9 mouse cellular contexts compared by ENCODE assay signal in the genomic region with DNA sequence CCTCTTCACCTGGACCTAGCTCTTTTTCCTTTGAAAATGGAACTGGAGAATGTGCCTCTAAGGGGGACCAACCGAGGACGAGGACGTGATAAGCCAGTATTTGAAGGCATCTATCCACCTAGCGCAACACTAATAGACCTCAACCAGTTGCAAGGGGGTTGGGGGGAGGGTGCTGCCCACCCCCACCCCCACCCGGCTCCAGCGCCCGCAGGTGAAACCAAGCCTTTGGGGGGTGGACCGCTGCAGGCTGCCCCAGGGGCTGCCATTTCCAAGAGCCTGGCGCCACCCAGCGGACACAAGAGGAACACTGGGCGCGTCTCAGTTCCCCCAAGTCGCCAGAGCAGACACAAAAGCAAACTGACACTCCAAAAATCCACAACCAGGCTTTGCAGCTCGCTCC. TPM values are rescaled to one million over a fixed set of nuclear protein-coding genes. Genes with fewer than 3 reads are reported as not detected.
DNase-seq lines count a peak whose midpoint lies in the region; ATAC-seq and TF ChIP-seq lines count a peak whose summit lies in the region.
"Had no signal": no experiment of that assay in that cellular context is flagged by ENCODE, and none has a peak within 500 bp of the region (broad histone marks: within the 10 kb centered on the region; RNA-seq: fewer than 3 reads in every experiment).

No protein-coding gene starts in this region.

- peak overlapping the region; percentile 24; the same call in 1 of the 2 replicates for H3K4me3 ChIP-seq in liver, embryonic 11.5 days (ENCODE audit: low read depth, low read length)
- H3K4me3 ChIP-seq in midbrain, postnatal 0 days (ENCODE audit: low read depth, low read length): peak overlapping the region; percentile 23

- H3K27me3 ChIP-seq in liver, embryonic 11.5 days (replicated peaks; ENCODE audit: control insufficient read depth, insufficient read depth, low read length): peaks cover 97% of the 10 kb centered on the region
- peaks cover 91% of the 10 kb centered on the region for H3K27me3 ChIP-seq in midbrain, postnatal 0 days (ENCODE audit: insufficient read depth, low read length)

- ATAC-seq in granulocyte monocyte progenitor cell, adult 5-6 weeks (replicated peaks; ENCODE audit: poor library complexity, severe bottlenecking): peak; percentile 64
- no peak for ATAC-seq in liver, embryonic 11.5 days (replicated peaks; ENCODE audit: low FRiP score)
- peak; percentile 61 for ATAC-seq in midbrain, postnatal 0 days (ENCODE audit: low FRiP score)

- peak; percentile 84 for TF ChIP-seq CTCF in midbrain, postnatal 0 days (IDR thresholded peaks at IDR 0.05)

- H3K4me2 ChIP-seq in liver, embryonic 11.5 days: peak overlapping the region; percentile 57
- H3K4me2 ChIP-seq in midbrain, postnatal 0 days (ENCODE audit: low read depth, low read length, poor library complexity, severe bottlenecking): peak overlapping the region; percentile 50

- H3K36me3 ChIP-seq in liver, embryonic 11.5 days (ENCODE audit: control insufficient read depth, insufficient read depth, low read length): no peaks in the 10 kb centered on the region
- H3K36me3 ChIP-seq in midbrain, postnatal 0 days (ENCODE audit: insufficient read depth, low read length): no peaks in the 10 kb centered on the region

- no peaks in the 10 kb centered on the region; the same call in 1 of the 2 replicates for H3K4me1 ChIP-seq in liver, embryonic 11.5 days (replicated peaks; ENCODE audit: control insufficient read depth, insufficient read depth, low read length)
- H3K4me1 ChIP-seq in midbrain, postnatal 0 days (ENCODE audit: insufficient read depth, low read length): no peaks in the 10 kb centered on the region

- no peak overlapping the region for H3K9ac ChIP-seq in liver, embryonic 11.5 days (ENCODE audit: low read depth, low read length)
- H3K9ac ChIP-seq in midbrain, postnatal 0 days (replicated peaks; ENCODE audit: low read length, poor library complexity, severe bottlenecking): no peak overlapping the region

- WGBS in liver, embryonic 11.5 days: 1% methylated on average over 14 of the region's 14 CpGs
- WGBS in midbrain, postnatal 0 days: 0% methylated on average over 14 of the region's 14 CpGs

- H3K27ac ChIP-seq in liver, embryonic 11.5 days (ENCODE audit: low read depth, low read length): no peak overlapping the region
- no peak overlapping the region for H3K27ac ChIP-seq in midbrain, postnatal 0 days (ENCODE audit: low read depth, low read length)

- no peaks in the 10 kb centered on the region for H3K9me3 ChIP-seq in liver, embryonic 11.5 days (ENCODE audit: control insufficient read depth, low read length)
- H3K9me3 ChIP-seq in midbrain, postnatal 0 days (ENCODE audit: low read length): no peaks in the 10 kb centered on the region

- DNase-seq in ovary, postnatal 14 days (ENCODE audit: low spot score): peak; percentile 56
- DNase-seq in ovary, postnatal 10 days (ENCODE audit: low spot score): no peak
- DNase-seq in cerebellum, postnatal 25 days: peak; percentile 63 to 80
- DNase-seq in kidney, adult 9 months: peak; percentile 46
- DNase-seq in liver, embryonic 11.5 days (ENCODE audit: low spot score): peak; percentile 68
- DNase-seq in midbrain, postnatal 0 days (ENCODE audit: low spot score): peak; percentile 71
- peak; percentile 38 for DNase-seq in thymus, postnatal 25 days

RNA-seq across cellular contexts. Expression of gene Foxf2, which starts 7.2 kb away (rescaled TPM):
- not detected in 2 replicates for total RNA-seq in granulocyte monocyte progenitor cell, adult 5-6 weeks (2014; fragmentation: Nextera tagmentation)
- total RNA-seq in granulocyte monocyte progenitor cell, adult 5-6 weeks (2017): not detected in 2 replicates
- 0.70 and 1.2 TPM in 2 replicates for polyA plus RNA-seq in liver, embryonic 11.5 days (2014; fragmentation: Nextera tagmentation; extraction: Ambion mirVana)
- 7.5 and 11.0 TPM in 2 replicates for total RNA-seq in midbrain, postnatal 0 days (2014; rRNA removed)
- polyA plus RNA-seq in midbrain, postnatal 0 days (2015; fragmentation: Nextera tagmentation; extraction: Ambion mirVana): 4.3 and 5.1 TPM in 2 replicates
- total RNA-seq: neutrophil, adult 5-6 weeks had no signal

RNA-seq across cellular contexts. Expression of gene A530084C06Rik, which starts 59.3 kb away (rescaled TPM):
- not detected in 2 replicates for total RNA-seq in granulocyte monocyte progenitor cell, adult 5-6 weeks (2014; fragmentation: Nextera tagmentation)
- 0.39 TPM in 1 of 2 replicates, not detected in the other for total RNA-seq in granulocyte monocyte progenitor cell, adult 5-6 weeks (2017)
- polyA plus RNA-seq in liver, embryonic 11.5 days (2014; fragmentation: Nextera tagmentation; extraction: Ambion mirVana): not detected in 2 replicates
- 0.90 and 0.99 TPM in 2 replicates for total RNA-seq in midbrain, postnatal 0 days (2014; rRNA removed)
- polyA plus RNA-seq in midbrain, postnatal 0 days (2015; fragmentation: Nextera tagmentation; extraction: Ambion mirVana): not detected in 2 replicates
